Mouse (Mus musculus) ES-E14 (cell line): ENCODE measurements around the gene Tbkbp1.

Experiments used
- HCFC1 ChIP-seq: IDR thresholded peaks from 2 replicates; pipeline ENCODE4 v1.6.1; 2012; ENCODE audit warnings: low read length, inconsistent platforms, borderline replicate concordance; ENCODE audit not compliant: insufficient read depth
- MAFK ChIP-seq: IDR thresholded peaks from 2 replicates; pipeline ENCODE4 v1.6.1; 2014; ENCODE audit warnings: mild to moderate bottlenecking, low read depth, low read length, inconsistent platforms; ENCODE audit not compliant: insufficient read depth
- ZC3H11A ChIP-seq: IDR thresholded peaks from 2 replicates; pipeline ENCODE4 v1.6.1; 2012; ENCODE audit warnings: low read depth, mild to moderate bottlenecking, inconsistent platforms, low read length, borderline replicate concordance
- ZNF384 ChIP-seq: IDR thresholded peaks from 2 replicates; pipeline ENCODE4 v1.6.1; 2012; ENCODE audit warnings: low read depth, low read length, inconsistent platforms

DNA sequence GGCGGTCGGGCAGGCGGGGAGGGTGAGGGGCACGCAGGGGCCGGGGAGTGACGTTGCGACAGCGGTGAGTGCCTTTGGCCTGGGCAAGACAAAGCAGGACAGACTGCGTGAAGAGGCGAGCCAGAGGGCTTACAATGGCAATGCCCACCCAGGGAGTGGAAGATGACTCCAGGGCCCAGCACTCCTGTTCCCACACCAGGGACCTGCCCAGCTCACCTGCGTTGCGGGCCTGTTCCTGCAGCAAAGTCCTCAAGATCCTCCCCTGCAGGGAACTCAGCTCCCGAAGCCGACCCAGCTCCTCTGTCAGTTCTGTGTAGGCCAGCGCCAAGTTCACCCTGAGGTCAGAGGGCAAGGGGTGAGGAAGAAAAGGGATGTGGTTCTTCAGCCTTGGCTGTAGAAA, 12.0 kb downstream of the Tbkbp1 start:
- no peak for TF ChIP-seq MAFK
- TF ChIP-seq HCFC1, result no peak
- TF ChIP-seq ZC3H11A, result no peak
- TF ChIP-seq ZNF384, result no peak
